Mouse (Mus musculus) megakaryocyte, embryonic 14.5 days (primary cell): ENCODE data around the gene Mrpl58. TPM values are rescaled to one million over a fixed set of nuclear protein-coding genes. Genes with fewer than 3 reads are reported as not detected.
"Not testable (repeated sequence)": the region's sequence is repeated elsewhere in the genome, so short reads cannot be mapped to it uniquely, and the experiment has no call there.

Experiments
- H3K27me3 ChIP-seq: replicated peaks from 2 replicates; pipeline ENCODE3; 2012; ENCODE audit warnings: inconsistent platforms
- H3K36me3 ChIP-seq: replicated peaks from 2 replicates; pipeline ENCODE3; 2012; ENCODE audit warnings: low read length, inconsistent platforms, mixed read lengths
- H3K4me1 ChIP-seq: 2 replicates; pipeline ENCODE4 v1.6.1; 2012; ENCODE audit warnings: inconsistent platforms
- H3K4me3 ChIP-seq: replicated peaks from 2 replicates; pipeline ENCODE3; 2012; ENCODE audit warnings: moderate library complexity, mild to moderate bottlenecking, inconsistent platforms
- H3K9me3 ChIP-seq: 2 replicates; pipeline ENCODE4 v1.6.1; 2012; ENCODE audit warnings: inconsistent platforms
- FLI1 ChIP-seq: IDR thresholded peaks from 2 replicates; pipeline ENCODE4 v1.6.1; 2012; ENCODE audit warnings: low read length, inconsistent platforms, mixed read lengths
- GATA1 ChIP-seq: IDR thresholded peaks from 3 replicates; pipeline ENCODE4 v1.6.1; 2012; ENCODE audit warnings: mixed read lengths, low read length, inconsistent platforms, borderline replicate concordance
- polyA plus RNA-seq: library from polyadenylated mRNA; stranded (reverse); fragments of >175 nt; gene quantifications from 2 replicates; pipeline ENCODE4 v1.2.3, GENCODE M21; 2012; ENCODE audit warnings: low replicate concordance; ENCODE audit not compliant: insufficient read depth

Gene Mrpl58
- polyA plus RNA-seq, 1 experiment: 67.6 TPM

- no peak for TF ChIP-seq GATA1
- no peak for TF ChIP-seq FLI1
- Histone ChIP-seq H3K4me3 (no peak overlapping the region), H3K27me3 (peaks cover 78% of the 10 kb centered on the region), H3K9me3 (peaks cover 23% of the 10 kb centered on the region), H3K36me3 (no peaks in the 10 kb centered on the region), H3K4me1 (peaks cover 32% of the 10 kb centered on the region)
Observed at GRCm38 (mm10) chr11:115453306-115453705, 49.8 kb downstream of the Mrpl58 start.

GRCm38 (mm10) chr11:115454822-115455221, 51.3 kb downstream of the Mrpl58 start:
- Histone ChIP-seq H3K27me3 (peaks cover 74% of the 10 kb centered on the region), H3K9me3 (peaks cover 23% of the 10 kb centered on the region), H3K4me1 (peaks cover 19% of the 10 kb centered on the region)
- not testable (repeated sequence) for H3K4me3 ChIP-seq, H3K36me3 ChIP-seq

- TF ChIP-seq FLI1: no peak
- TF ChIP-seq GATA1: no peak
- Histone ChIP-seq H3K27me3 (peaks cover 70% of the 10 kb centered on the region), H3K4me3 (no peak overlapping the region), H3K4me1 (peaks cover 13% of the 10 kb centered on the region; the same call in 1 of the 2 replicates), H3K9me3 (peaks cover 23% of the 10 kb centered on the region), H3K36me3 (no peaks in the 10 kb centered on the region)
Observed at GRCm38 (mm10) chr11:115455619-115456018, 52.1 kb downstream of the Mrpl58 start.

GRCm38 (mm10) chr11:115456182-115456581, 52.6 kb downstream of the Mrpl58 start:
- Histone ChIP-seq H3K9me3 (peaks cover 26% of the 10 kb centered on the region), H3K4me3 (no peak overlapping the region), H3K36me3 (no peaks in the 10 kb centered on the region), H3K4me1 (peaks cover 13% of the 10 kb centered on the region; the same call in 1 of the 2 replicates), H3K27me3 (peaks cover 68% of the 10 kb centered on the region)
- TF ChIP-seq FLI1 (no peak), GATA1 (no peak)

- Histone ChIP-seq H3K36me3 (no peaks in the 10 kb centered on the region), H3K4me3 (no peak overlapping the region), H3K9me3 (peaks cover 26% of the 10 kb centered on the region), H3K4me1 (peaks cover 7% of the 10 kb centered on the region; the same call in 1 of the 2 replicates), H3K27me3 (peaks cover 66% of the 10 kb centered on the region)
- TF ChIP-seq GATA1: no peak
- no peak for TF ChIP-seq FLI1
Observed at GRCm38 (mm10) chr11:115457405-115457804, 53.9 kb downstream of the Mrpl58 start.

GRCm38 (mm10) chr11:115460976-115461375, 57.4 kb downstream of the Mrpl58 start:
- H3K36me3 ChIP-seq: no peaks in the 10 kb centered on the region
- peaks cover 7% of the 10 kb centered on the region; the same call in 1 of the 2 replicates for H3K4me1 ChIP-seq
- peaks cover 9% of the 10 kb centered on the region for H3K9me3 ChIP-seq
- H3K4me3 ChIP-seq: no peak overlapping the region
- TF ChIP-seq GATA1 (no peak), FLI1 (no peak)
- peaks cover 71% of the 10 kb centered on the region for H3K27me3 ChIP-seq

GRCm38 (mm10) chr11:115461846-115462242, 58.3 kb downstream of the Mrpl58 start:
- no peak for TF ChIP-seq GATA1
- TF ChIP-seq FLI1: no peak
- Histone ChIP-seq H3K27me3 (peaks cover 72% of the 10 kb centered on the region), H3K4me1 (peaks cover 7% of the 10 kb centered on the region), H3K9me3 (peaks cover 4% of the 10 kb centered on the region), H3K4me3 (no peak overlapping the region), H3K36me3 (no peaks in the 10 kb centered on the region)

Other genes starting within 250 kb of the Mrpl58 start
- 123 and 223 TPM in 2 replicates for gene Slc9a3r1, start 240.4 kb upstream of the Mrpl58 start, polyA plus RNA-seq
- gene Tmem104, start 216.3 kb upstream of the Mrpl58 start, polyA plus RNA-seq: 9.2 and 14.1 TPM in 2 replicates
- 23.4 and 27.1 TPM in 2 replicates for gene Nat9, start 215.9 kb upstream of the Mrpl58 start, polyA plus RNA-seq
- gene Grin2c, start 136.5 kb upstream of the Mrpl58 start, polyA plus RNA-seq: not detected in 2 replicates
- 21.8 and 28.5 TPM in 2 replicates for gene Fdxr, start 126.7 kb upstream of the Mrpl58 start, polyA plus RNA-seq
- 0.07 TPM in 1 of 2 replicates, not detected in the other for gene Fads6, start 106.1 kb upstream of the Mrpl58 start, polyA plus RNA-seq
- gene Otop2, start 96.6 kb upstream of the Mrpl58 start, polyA plus RNA-seq: 0.11 TPM in 1 of 2 replicates, not detected in the other
- gene Ush1g, start 81.7 kb upstream of the Mrpl58 start, polyA plus RNA-seq: not detected in 2 replicates
- gene Otop3, start 69.0 kb upstream of the Mrpl58 start, polyA plus RNA-seq: not detected in 2 replicates
- gene Hid1, start 36.0 kb upstream of the Mrpl58 start, polyA plus RNA-seq: 1.2 TPM in 1 of 2 replicates, not detected in the other
- not detected in 2 replicates for gene Cdr2l, start 21.8 kb upstream of the Mrpl58 start, polyA plus RNA-seq
- 10.1 and 109 TPM in 2 replicates for gene Atp5h, start 16.2 kb downstream of the Mrpl58 start, polyA plus RNA-seq
- gene Kctd2, start 16.4 kb downstream of the Mrpl58 start, polyA plus RNA-seq: 13.7 and 36.5 TPM in 2 replicates
- not detected in 2 replicates for gene Trim80, start 36.8 kb downstream of the Mrpl58 start, polyA plus RNA-seq
- not detected in 2 replicates for gene Slc16a5, start 58.7 kb downstream of the Mrpl58 start, polyA plus RNA-seq
- gene Armc7, start 71.9 kb downstream of the Mrpl58 start, polyA plus RNA-seq: 20.7 and 36.2 TPM in 2 replicates
- gene Nt5c, start 88.1 kb downstream of the Mrpl58 start, polyA plus RNA-seq: 84.5 and 173 TPM in 2 replicates
- 334 and 807 TPM in 2 replicates for gene Jpt1, start 110.6 kb downstream of the Mrpl58 start, polyA plus RNA-seq
- gene Sumo2, start 132.5 kb downstream of the Mrpl58 start, polyA plus RNA-seq: 187 and 368 TPM in 2 replicates
- 6.6 and 12.0 TPM in 2 replicates for gene Nup85, start 160.7 kb downstream of the Mrpl58 start, polyA plus RNA-seq
- gene Mrps7, start 200.2 kb downstream of the Mrpl58 start, polyA plus RNA-seq: 13.8 and 37.9 TPM in 2 replicates
- 44.0 and 58.2 TPM in 2 replicates for gene Gga3, start 200.3 kb downstream of the Mrpl58 start, polyA plus RNA-seq
- 9.6 and 15.5 TPM in 2 replicates for gene Mif4gd, start 209.2 kb downstream of the Mrpl58 start, polyA plus RNA-seq
- gene Slc25a19, start 224.5 kb downstream of the Mrpl58 start, polyA plus RNA-seq: 10.5 and 20.5 TPM in 2 replicates